Mouse (Mus musculus) bone marrow, adult 2 months (tissue): ENCODE measurements at regions not wholly inside any gene's neighbourhood (a gene's known extent, or its start where the extent isn't known, plus 50 kb on each side); places are given as distances from the start of the nearest gene placed in this dataset.

Experiments used
- CTCF ChIP-seq: fragments of 200-500 bp; IDR thresholded peaks from 2 replicates; pipeline ENCODE4 v1.5.1; 2011; ENCODE audit warnings: low read length, control low read depth; ENCODE audit not compliant: control insufficient read depth, insufficient read depth
- POLR2A ChIP-seq: fragments of 200-500 bp; IDR thresholded peaks from 2 replicates; pipeline ENCODE4 v1.6.1; 2011; ENCODE audit warnings: low read depth, mild to moderate bottlenecking, control low read depth, low read length, borderline replicate concordance; ENCODE audit not compliant: control insufficient read depth

GRCm38 (mm10) chr3:35282106-35282505 is 471.8 kb upstream of the Atp11b start:
- TF ChIP-seq CTCF (no peak), POLR2A (no peak)
